Comparison of ENCODE assay signal across 8 mouse cellular contexts in the genomic region with DNA sequence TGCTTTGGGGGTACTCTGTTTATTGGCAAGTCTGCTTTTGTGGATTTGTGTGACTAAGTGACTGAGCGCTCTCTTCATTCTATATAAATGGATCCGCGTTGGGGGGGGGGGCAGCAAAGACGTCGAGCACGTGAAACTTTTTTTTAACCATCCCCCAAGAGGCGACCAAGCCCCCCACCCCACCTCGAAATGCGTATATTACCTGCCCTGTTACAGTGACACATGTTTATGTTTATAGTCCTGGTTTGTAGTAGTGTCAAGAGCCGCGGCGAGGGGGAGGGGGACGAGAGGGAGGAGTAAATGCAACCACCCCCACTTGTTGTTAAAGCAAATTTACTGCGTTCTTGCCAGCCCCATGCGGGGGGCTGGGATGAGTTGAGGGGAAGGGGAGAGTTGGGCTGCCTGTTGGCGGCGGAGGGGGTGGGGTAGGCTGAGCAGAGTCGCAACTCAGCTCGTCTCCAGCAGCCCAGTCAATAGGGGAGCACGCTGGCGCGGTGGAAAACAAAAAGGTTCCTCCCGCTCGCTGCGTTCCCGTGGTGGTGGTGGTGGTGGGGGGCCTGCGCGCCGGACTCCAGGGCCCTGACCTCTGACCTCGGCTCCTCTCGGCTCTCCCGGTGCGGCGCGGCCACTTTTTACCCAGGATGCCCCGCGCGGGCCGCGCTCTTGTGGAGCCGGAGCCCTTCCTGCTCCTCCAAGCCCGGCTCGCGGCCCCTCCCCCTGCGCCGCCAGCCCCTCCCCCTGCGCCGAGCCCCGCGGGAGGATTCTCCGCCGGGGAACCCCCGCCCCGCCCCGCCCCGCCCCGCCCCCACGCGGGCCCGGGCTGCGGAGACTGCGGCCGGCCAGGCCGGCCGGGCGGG. TPM values are rescaled to one million over a fixed set of nuclear protein-coding genes. Genes with fewer than 3 reads are reported as not detected.
DNase-seq lines count a peak whose midpoint lies in the region; ATAC-seq lines count a peak whose summit lies in the region.

No protein-coding gene starts in this region.

- peak overlapping the region; percentile 100 for H3K27ac ChIP-seq in intestine, embryonic 14.5 days (ENCODE audit: low read depth)

- peak; percentile 96 to 97 for DNase-seq in adrenal gland, adult 18-20 months (ENCODE audit: low spot score in 2 of 2)
- peak; percentile 97 for DNase-seq in gastrocnemius, postnatal 10 days
- DNase-seq in intestine, embryonic 14.5 days (ENCODE audit: low spot score) = peak; percentile 96
- peak; percentile 89 to 92 for DNase-seq in left cerebral cortex, postnatal 36 days (ENCODE audit: low spot score in 2 of 2)
- peak; percentile 97 for DNase-seq in mesoderm, embryonic 11.5 days (ENCODE audit: low read depth, low spot score)
- peak; percentile 85 to 86 for DNase-seq in right cerebral cortex, postnatal 36 days (ENCODE audit: low spot score in 2 of 2)
- peak; percentile 95 to 97 for DNase-seq in urinary bladder, postnatal 4 days (ENCODE audit: low spot score in 2 of 2)

- H3K27me3 ChIP-seq in intestine, embryonic 14.5 days (replicated peaks; ENCODE audit: control insufficient read depth, insufficient read depth, low read length) = no peaks in the 10 kb centered on the region

- no peaks in the 10 kb centered on the region for H3K36me3 ChIP-seq in intestine, embryonic 14.5 days (ENCODE audit: control insufficient read depth, insufficient read depth, low read length)

- WGBS in intestine, embryonic 14.5 days = under 1% methylated on average over 48 of the region's 66 CpGs

- H3K9me3 ChIP-seq in intestine, embryonic 14.5 days (ENCODE audit: control insufficient read depth, low read length) = no peaks in the 10 kb centered on the region

- peak overlapping the region; percentile 98 for H3K9ac ChIP-seq in intestine, embryonic 14.5 days (ENCODE audit: low read length)

- peak overlapping the region; percentile 56 for H3K4me3 ChIP-seq in intestine, embryonic 14.5 days (ENCODE audit: low read depth, low read length)

- ATAC-seq in common myeloid progenitor, adult 5-6 weeks (replicated peaks; ENCODE audit: low read depth, poor library complexity, severe bottlenecking) = peak; percentile 71
- ATAC-seq in intestine, embryonic 14.5 days (replicated peaks; ENCODE audit: low FRiP score, low TSS enrichment, low read depth) = peak; percentile 93

- intact Hi-C loops in left cerebral cortex, postnatal 36 days (cut with DNase I) = loop anchor here (5.0 kb wide), 1 partner anchor 324 kb away; the partner anchor contains the start of gene Nebl

- peaks cover 32% of the 10 kb centered on the region for H3K4me1 ChIP-seq in intestine, embryonic 14.5 days (replicated peaks; ENCODE audit: control insufficient read depth, insufficient read depth, low read length)

- peak overlapping the region; percentile 94 for H3K4me2 ChIP-seq in intestine, embryonic 14.5 days (ENCODE audit: low read length)

RNA-seq across cellular contexts. Expression of gene Mllt10, which starts 1.1 kb away (rescaled TPM):
- 10 to 100 TPM; 41.4 to 44.8 TPM for total RNA-seq in adrenal gland, adult 18-20 months (2021)
- total RNA-seq in common myeloid progenitor, adult 5-6 weeks (2017) = 46.1 and 71.7 TPM in 2 replicates
- 10 to 100 TPM; 21.7 to 33.1 TPM for total RNA-seq in gastrocnemius, postnatal 10 days (2021)
- polyA plus RNA-seq in intestine, embryonic 14.5 days (2014; fragmentation: Nextera tagmentation; extraction: Ambion mirVana) = 36.4 and 40.2 TPM in 2 replicates
- 10 to 100 TPM; 49.4 to 57.6 TPM for total RNA-seq in left cerebral cortex, postnatal 36 days (2021)

RNA-seq across cellular contexts. Expression of gene Skida1, which starts 7.3 kb away (rescaled TPM):
- 1 to 10 TPM; 1.6 to 2.0 TPM for total RNA-seq in adrenal gland, adult 18-20 months (2021)
- not detected in 2 replicates for total RNA-seq in common myeloid progenitor, adult 5-6 weeks (2017)
- total RNA-seq in gastrocnemius, postnatal 10 days (2021) = 1 to 10 TPM; 2.0 to 2.1 TPM
- polyA plus RNA-seq in intestine, embryonic 14.5 days (2014; fragmentation: Nextera tagmentation; extraction: Ambion mirVana) = 3.3 and 3.8 TPM in 2 replicates
- 10 to 100 TPM in 1 of 2 experiments, 1 to 10 TPM in 1; 8.8 to 10.0 TPM for total RNA-seq in left cerebral cortex, postnatal 36 days (2021)

RNA-seq across cellular contexts. Expression of gene A930004D18Rik, which starts 18.6 kb away (rescaled TPM):
- 1 to 10 TPM; 1.4 to 2.3 TPM for total RNA-seq in adrenal gland, adult 18-20 months (2021)
- total RNA-seq in common myeloid progenitor, adult 5-6 weeks (2017) = 0.27 TPM in 1 of 2 replicates, not detected in the other
- 1 to 10 TPM; 2.2 to 2.7 TPM for total RNA-seq in gastrocnemius, postnatal 10 days (2021)
- polyA plus RNA-seq in intestine, embryonic 14.5 days (2014; fragmentation: Nextera tagmentation; extraction: Ambion mirVana) = 11.5 and 13.3 TPM in 2 replicates
- 1 to 10 TPM; 2.1 to 3.2 TPM for total RNA-seq in left cerebral cortex, postnatal 36 days (2021)

RNA-seq across cellular contexts. Expression of gene H2al2a, which starts 59.4 kb away (rescaled TPM):
- total RNA-seq in adrenal gland, adult 18-20 months (2021) = not detected
- not detected in 2 replicates for total RNA-seq in common myeloid progenitor, adult 5-6 weeks (2017)
- not detected for total RNA-seq in gastrocnemius, postnatal 10 days (2021)
- polyA plus RNA-seq in intestine, embryonic 14.5 days (2014; fragmentation: Nextera tagmentation; extraction: Ambion mirVana) = not detected in 2 replicates
- total RNA-seq in left cerebral cortex, postnatal 36 days (2021) = not detected

Comparison
In these comparisons a context has a peak if more than half of its experiments do, and no peak if none do; other contexts are left out.
1. Peak in every context shown above with its lines: DNase-seq, ATAC-seq, H3K4me3 ChIP-seq and H3K27ac ChIP-seq.